Mouse (Mus musculus) left cerebral cortex, postnatal 4 days (tissue): ENCODE data around the gene Zfp691. TPM values are rescaled to one million over a fixed set of nuclear protein-coding genes. Genes with fewer than 3 reads are reported as not detected.
A peak's percentile ranks its signal among the peaks of the same experiment; 100 is the strongest.

Experiments
- DNase-seq: peaks from one replicate; pipeline ENCODE4 v3.0.0-alpha.2; 2022
- intact Hi-C: fragments of 180-260 bp; cut with DNase I; formaldehyde crosslinking; loops from one replicate; pipeline ENCODE4 v1.15.1; 2025
- microRNA-seq: library from miRNA; unstranded; fragments of <30 nt; microRNA quantifications from one replicate; pipeline ENCODE4 v1.2.0, GENCODE M21; 2022
- total RNA-seq, 2 experiments: library from RNA; stranded (reverse); gene quantifications; 2 replicates each; pipeline ENCODE4 v1.2.3; 2021

Gene Zfp691
- total RNA-seq, 2 experiments from 2014 or later = 4.5 to 8.7 TPM

DNA sequence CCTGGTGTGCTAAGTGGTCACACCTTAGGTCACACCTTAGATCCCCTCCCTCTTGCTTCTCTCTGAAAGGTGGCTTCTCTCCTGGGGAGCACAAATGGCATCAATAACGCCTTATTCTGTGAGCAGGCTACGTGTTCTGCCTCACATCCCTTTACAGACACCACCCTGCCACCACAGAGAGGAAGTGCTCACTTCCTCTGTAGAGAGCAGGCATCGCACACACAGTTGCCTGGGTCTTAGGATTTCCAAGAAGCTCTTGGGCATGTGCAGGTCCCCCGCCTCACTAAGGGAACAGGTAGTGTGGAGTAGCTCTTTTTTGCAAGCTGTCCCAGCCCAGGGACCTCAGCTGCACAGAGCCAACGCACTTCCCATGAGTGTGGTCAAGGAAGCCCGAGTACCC lies 46.8 kb downstream of the Zfp691 start:
- intact Hi-C loops = no loop called here
- DNase-seq = no peak

DNA sequence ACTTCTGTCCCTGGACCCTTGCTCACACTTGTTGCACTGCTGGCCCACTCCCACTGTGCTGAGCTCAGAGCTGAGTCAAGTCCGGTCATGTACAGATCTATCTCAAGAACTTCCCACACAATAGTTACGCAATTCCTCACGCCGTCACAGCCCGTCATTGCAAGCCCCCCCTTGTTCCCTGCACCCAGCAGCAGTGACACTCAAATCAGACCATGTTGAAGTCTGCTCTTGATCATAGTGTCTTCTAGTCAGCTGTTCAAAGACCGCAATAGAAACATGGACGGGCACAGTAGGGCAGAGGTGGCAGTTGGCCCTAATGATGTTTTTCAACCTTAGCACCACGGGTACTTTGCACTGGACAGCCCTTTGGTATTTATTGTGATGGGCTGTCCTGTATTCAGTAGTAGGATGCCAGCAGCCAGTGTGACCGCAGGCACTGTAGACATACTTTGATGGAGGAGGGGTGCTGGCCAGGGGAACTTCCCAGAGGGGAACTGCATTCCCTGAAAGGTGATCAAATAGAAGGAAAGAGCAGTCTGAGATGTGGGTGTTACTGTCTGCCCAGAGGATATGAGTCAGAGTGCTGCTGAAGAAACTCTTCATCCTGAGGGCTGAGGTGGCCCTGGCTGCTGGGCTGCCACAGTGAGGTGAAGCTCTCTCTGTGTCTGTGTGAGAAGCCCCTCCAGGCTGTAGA lies 48.3 kb downstream of the Zfp691 start:
- intact Hi-C loops = no loop called here
- DNase-seq = no peak

GRCm38 (mm10) chr4:119124771-119125273 lies 49.2 kb downstream of the Zfp691 start:
- no peak for DNase-seq
- intact Hi-C loops = no loop called here

DNA sequence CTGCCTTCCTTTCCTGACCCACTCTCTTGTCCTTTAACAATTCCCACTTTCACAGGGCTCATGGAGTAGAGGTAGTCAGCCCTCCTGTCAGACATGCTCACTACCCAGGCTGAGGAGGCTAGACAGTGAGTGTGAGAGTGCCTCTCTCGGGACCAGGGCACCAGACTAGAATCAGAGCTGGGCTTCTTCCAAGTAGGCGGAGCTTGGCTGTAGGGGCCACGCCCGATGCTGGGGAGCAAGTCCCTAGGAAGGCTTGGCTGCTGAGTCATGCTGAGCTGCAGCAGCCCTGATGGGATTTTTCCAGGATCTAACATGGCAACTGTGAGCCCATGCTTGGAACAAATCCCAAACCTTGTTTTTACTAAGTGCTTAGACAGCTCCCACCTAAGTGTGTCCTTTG lies 52.7 kb downstream of the Zfp691 start:
- intact Hi-C loops = no loop called here

DNA sequence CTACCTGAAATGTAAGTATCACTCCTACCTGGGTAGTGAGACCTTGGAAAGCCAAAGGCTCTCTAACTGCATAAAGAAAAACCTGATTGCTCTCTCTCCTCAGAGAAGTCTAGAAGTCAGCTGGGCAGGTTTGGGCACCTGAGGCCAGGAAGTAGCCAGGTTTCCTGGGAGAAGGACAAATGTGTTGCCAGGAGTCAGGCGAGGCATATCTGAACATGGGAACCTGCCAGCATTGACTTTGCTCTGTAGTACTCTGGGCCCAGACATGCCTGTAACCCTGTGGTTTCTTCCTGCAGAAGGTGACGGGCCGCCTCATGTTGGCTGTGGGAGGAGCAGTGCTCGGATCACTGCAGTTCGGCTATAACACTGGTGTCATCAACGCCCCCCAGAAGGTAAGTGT lies 53.9 kb downstream of the Zfp691 start:
- intact Hi-C loops = no loop called here
- no peak for DNase-seq

More for the DNA sequence above, 52.7 kb downstream of the Zfp691 start:
- DNase-seq = peak; percentile 48

Small RNA genes within 50 kb of the gene (microRNA-seq; reads per million reads assigned to microRNA genes)
- gene Mir1957a = not detected

Other genes starting within 250 kb of the Zfp691 start
- gene Olfr1328, start 235.6 kb downstream of the Zfp691 start, total RNA-seq = not detected
- gene Lao1, start 212.6 kb downstream of the Zfp691 start, total RNA-seq = not detected
- 10 to 100 TPM; 33.5 to 34.1 TPM for gene Slc2a1, start 65.5 kb downstream of the Zfp691 start, total RNA-seq
- 1 to 10 TPM in 1 of 2 experiments, under 1 TPM in 1; 0.40 to 1.0 TPM for gene Ermap, start 15.8 kb upstream of the Zfp691 start, total RNA-seq
- gene Svbp, start 21.1 kb upstream of the Zfp691 start, total RNA-seq = 10 to 100 TPM; 72.9 to 79.6 TPM
- gene Tmem269, start 44.0 kb upstream of the Zfp691 start, total RNA-seq = under 1 TPM; 0.38 to 0.48 TPM
- 10 to 100 TPM; 29.7 to 36.2 TPM for gene AU022252, start 58.5 kb upstream of the Zfp691 start, total RNA-seq
- 10 to 100 TPM; 10.9 to 12.4 TPM for gene P3h1, start 58.7 kb upstream of the Zfp691 start, total RNA-seq
- gene Cldn19, start 81.2 kb upstream of the Zfp691 start, total RNA-seq = under 1 TPM; 0.12 to 0.14 TPM
- gene Ybx1, start 120.4 kb upstream of the Zfp691 start, total RNA-seq = 1,000 to 10,000 TPM; 1,087 to 1,125 TPM
- gene Ppih, start 146.4 kb upstream of the Zfp691 start, total RNA-seq = 10 to 100 TPM; 26.2 to 27.3 TPM
- gene Ccdc30, start 241.3 kb upstream of the Zfp691 start, total RNA-seq = 10 to 100 TPM; 20.5 to 21.3 TPM
- gene Ppcs, start 248.2 kb upstream of the Zfp691 start, total RNA-seq = 1 to 10 TPM; 5.0 to 5.8 TPM
- gene Zmynd12, start 248.6 kb upstream of the Zfp691 start, total RNA-seq = under 1 TPM; 0.26 to 0.40 TPM